Mouse (Mus musculus): Measurements from ENCODE around the gene Esrrg.
A peak's percentile ranks its signal among the peaks of the same experiment; 100 is the strongest.

Gene Esrrg

DNA sequence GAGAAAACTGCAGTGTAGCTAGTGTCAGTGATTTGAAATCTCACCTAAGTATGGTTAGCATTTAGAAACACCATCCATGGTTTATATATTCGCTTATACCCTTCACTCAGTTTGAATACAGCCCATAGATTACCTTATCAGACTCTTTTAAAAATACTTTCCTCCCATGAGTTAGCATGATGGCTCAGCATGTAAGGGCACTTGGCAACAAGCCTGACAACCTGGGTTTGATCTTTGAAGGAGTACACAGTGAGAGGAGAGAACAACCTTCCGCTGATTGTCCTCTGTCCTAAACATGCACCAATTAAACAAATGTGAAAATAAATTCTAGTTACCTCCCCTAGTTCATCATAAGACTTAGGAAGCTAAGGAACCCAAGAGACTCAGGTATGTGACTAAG, 550.5 kb downstream of the Esrrg start:
- DNase-seq: no peak

DNA sequence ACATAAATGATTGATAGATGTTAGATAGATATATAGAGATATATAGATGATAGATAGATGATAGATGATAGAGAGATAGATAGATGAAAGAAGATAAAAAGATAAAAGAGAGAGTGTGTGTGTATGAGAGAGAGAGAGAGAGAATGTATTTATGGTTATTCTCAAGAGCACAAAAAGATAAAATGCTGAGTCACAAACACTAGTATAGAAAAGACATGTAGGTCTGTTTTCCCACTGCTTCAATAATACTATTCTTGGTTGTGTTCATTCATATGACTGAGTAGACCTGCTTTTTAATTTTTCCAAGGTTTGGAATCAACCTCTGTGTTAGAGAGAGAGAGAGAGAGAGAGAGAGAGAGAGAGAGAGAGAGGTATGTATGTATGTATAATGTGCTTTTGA, 554.5 kb downstream of the Esrrg start:
- DNase-seq: no peak

- DNase-seq: no peak
Measured at GRCm38 (mm10) chr1:188164251-188164650, 555.7 kb downstream of the Esrrg start.

GRCm38 (mm10) chr1:188173859-188174258, 565.3 kb downstream of the Esrrg start:
- DNase-seq: no peak

- no peak for DNase-seq
Measured at GRCm38 (mm10) chr1:188182951-188183350, 574.4 kb downstream of the Esrrg start.

GRCm38 (mm10) chr1:188186440-188187117, 578.0 kb downstream of the Esrrg start:
- no peak for DNase-seq

- no peak for DNase-seq
Measured at GRCm38 (mm10) chr1:188192971-188193370, 584.4 kb downstream of the Esrrg start.

DNA sequence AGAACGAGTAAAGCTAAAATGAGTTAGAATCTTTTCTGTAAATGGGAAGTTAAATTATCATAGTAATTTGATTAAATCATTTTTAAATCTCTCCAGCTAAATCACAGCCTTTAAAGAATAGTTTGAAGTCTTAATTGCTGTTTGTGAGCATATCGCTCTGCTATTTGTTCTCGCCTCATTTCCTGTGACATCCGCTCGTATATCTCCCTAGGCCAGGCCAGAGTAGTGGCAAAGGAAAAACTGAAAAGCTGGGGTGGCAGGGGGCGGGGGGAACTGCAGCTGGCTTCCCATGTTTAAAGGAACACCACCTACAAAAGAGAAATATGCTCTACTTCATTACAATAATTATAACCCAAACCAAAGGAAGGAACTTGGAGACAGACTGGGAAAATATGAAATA, 598.8 kb downstream of the Esrrg start:
- peak; percentile 28 for DNase-seq

GRCm38 (mm10) chr1:188209025-188209424, 600.4 kb downstream of the Esrrg start:
- no peak for DNase-seq

DNA sequence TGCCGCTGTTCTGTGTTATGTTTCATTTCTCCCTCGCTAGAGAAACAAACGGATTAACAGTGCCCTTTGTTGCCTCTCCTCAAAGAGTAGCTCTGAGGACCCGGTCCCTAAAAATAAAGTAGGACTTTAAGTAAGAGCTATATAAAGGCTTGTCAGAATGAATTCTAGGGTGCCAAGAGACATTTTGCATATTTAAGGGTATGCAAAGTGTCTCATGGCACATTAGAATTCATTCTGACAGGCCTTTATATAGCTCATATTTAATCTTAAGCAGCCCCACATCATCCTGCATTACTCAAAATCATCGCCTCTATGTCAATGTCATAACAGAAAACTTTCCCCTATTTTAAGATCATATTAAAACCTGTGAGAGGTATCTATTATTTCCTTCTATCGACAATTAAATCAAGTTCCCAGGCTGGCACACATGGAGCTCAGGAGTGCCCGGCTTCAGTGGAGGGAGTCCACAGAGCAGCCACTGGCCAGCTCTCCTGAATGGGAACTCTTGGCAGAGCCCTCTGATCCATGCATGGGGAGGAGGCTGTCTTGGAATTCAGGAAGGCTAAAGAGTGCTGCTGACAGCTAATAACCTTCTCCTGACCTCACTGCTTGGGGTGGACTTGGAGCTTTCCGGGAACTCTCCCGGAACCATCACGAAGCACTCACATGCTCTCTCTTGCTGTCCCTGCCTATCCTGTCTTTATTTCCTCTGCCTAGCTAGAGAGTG, 606.5 kb downstream of the Esrrg start:
- peak; percentile 20 for DNase-seq

DNA sequence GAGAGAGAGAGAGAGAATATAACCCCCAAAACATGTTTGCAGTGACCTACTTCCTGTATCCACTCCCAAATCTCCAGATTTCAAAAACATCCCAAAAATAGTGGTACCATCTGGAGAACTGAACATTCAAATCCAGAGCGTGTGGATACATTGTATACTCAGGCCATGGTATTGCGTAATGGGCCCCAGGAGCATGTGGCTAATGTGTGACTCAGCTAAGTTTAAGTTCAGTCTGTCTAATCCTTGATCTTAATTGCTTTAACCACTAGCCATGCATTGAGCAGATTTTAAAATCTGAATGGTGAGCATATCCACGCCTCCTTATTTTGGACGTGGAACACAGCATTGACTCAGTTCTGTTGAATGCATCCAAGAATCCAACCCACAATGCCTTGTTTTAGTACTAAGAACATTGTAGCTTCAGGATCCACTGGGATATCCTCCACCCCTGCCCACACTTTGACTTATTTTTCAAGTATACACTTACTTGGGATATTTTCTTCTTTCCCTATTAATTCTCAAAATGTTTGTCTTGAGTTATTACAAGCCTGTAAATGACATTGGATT, 612.7 kb downstream of the Esrrg start:
- DNase-seq: no peak

- DNase-seq: no peak
Measured at GRCm38 (mm10) chr1:188233036-188233724, 624.6 kb downstream of the Esrrg start.

DNA sequence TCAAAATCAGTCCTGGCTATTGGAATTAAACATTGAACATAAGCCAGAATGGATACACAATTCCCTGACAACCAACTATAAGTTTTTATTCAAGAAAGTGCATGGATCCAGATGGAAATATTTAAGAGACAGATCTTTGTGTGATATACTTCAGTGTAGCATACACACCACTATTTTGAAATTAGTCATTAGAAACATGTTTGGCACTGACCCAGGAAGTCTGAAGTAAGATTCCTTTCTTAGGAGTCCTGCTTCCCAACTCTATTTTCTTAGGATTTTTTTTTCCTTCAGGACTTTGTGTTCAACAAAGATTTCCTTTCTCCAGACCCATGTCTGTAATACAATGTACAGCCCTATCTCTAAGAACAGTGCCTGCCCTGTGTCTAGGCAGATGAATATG, 630.0 kb downstream of the Esrrg start:
- no peak for DNase-seq

GRCm38 (mm10) chr1:188241766-188242165, 633.2 kb downstream of the Esrrg start:
- DNase-seq: no peak

GRCm38 (mm10) chr1:188257500-188257899, 648.9 kb downstream of the Esrrg start:
- DNase-seq: no peak

GRCm38 (mm10) chr1:188260259-188261107, 651.9 kb downstream of the Esrrg start:
- DNase-seq: peak; percentile 31

- DNase-seq: no peak
Measured at GRCm38 (mm10) chr1:188261903-188262682, 653.5 kb downstream of the Esrrg start, which contains the start of gene Ush2a. Ush2a (plus strand) TSS chr1:188262023.
